Mouse (Mus musculus) hindbrain, embryonic 13.5 days (tissue): ENCODE measurements around the gene Myrfl. TPM values are rescaled to one million over a fixed set of nuclear protein-coding genes. Genes with fewer than 3 reads are reported as not detected.

Experiments
- ATAC-seq: fragments of 200-750 bp; cut with Nextera tagmentation; 2 replicates; pipeline ENCODE4 v1.8.0; 2017; ENCODE audit warnings: moderate TSS enrichment; ENCODE audit not compliant: low FRiP score
- H3K27ac ChIP-seq: fragments of 300-500 bp; sonication (generic); 2 replicates; pipeline ENCODE4 v1.5.1; 2015; ENCODE audit warnings: inconsistent platforms, mild to moderate bottlenecking, moderate library complexity
- H3K27me3 ChIP-seq: fragments of 300-500 bp; sonication (generic); 2 replicates; pipeline ENCODE4 v1.6.1; 2015; ENCODE audit warnings: mild to moderate bottlenecking, inconsistent platforms
- H3K36me3 ChIP-seq: fragments of 300-500 bp; sonication (generic); 2 replicates; pipeline ENCODE4 v1.6.1; 2015; ENCODE audit warnings: mild to moderate bottlenecking, inconsistent platforms
- H3K4me1 ChIP-seq: fragments of 300-500 bp; sonication (generic); replicated peaks from 2 replicates; pipeline ENCODE4 v1.6.1; 2015; ENCODE audit warnings: inconsistent platforms
- H3K4me2 ChIP-seq: fragments of 300-500 bp; sonication (generic); 2 replicates; pipeline ENCODE4 v1.6.1; 2015; ENCODE audit warnings: inconsistent platforms, mild to moderate bottlenecking, moderate library complexity
- H3K4me3 ChIP-seq: fragments of 300-500 bp; sonication (generic); 2 replicates; pipeline ENCODE4 v1.5.1; 2015; ENCODE audit warnings: mild to moderate bottlenecking, inconsistent platforms
- H3K9ac ChIP-seq: fragments of 300-500 bp; sonication (generic); 2 replicates; pipeline ENCODE4 v1.6.1; 2015; ENCODE audit warnings: mild to moderate bottlenecking, inconsistent platforms
- H3K9me3 ChIP-seq: fragments of 300-500 bp; sonication (generic); 2 replicates; pipeline ENCODE4 v1.6.1; 2016; ENCODE audit warnings: inconsistent platforms
- WGBS: fragments of 180-500 bp; shearing (Covaris S2); methylation state at CpG from one replicate; pipeline ENCODE4 v1.1.7; 2015; 5-methylcytosine and 5-hydroxymethylcytosine counted together
- polyA plus RNA-seq: library from polyadenylated mRNA; unstranded; fragments of >200 nt; fragmentation: Nextera tagmentation; extraction: Ambion mirVana; gene quantifications from 2 replicates; pipeline ENCODE4 v1.2.1, GENCODE M21; 2015

Myrfl gene
- polyA plus RNA-seq, 1 experiment from 2014 or later: 0.19 TPM

- ATAC-seq: no peak
- WGBS: 93% methylated on average over 19 of the region's 19 CpGs
- H3K27ac ChIP-seq: no peak overlapping the region
These were observed 27.2 kb upstream of the Myrfl start for GRCm38 (mm10) chr10:116923651-116924495.

GRCm38 (mm10) chr10:116922161-116922560 is 25.4 kb upstream of the Myrfl start:
- Histone ChIP-seq H3K27ac (no peak overlapping the region), H3K4me3 (no peak overlapping the region), H3K27me3 (no peaks in the 10 kb centered on the region), H3K36me3 (peaks cover 56% of the 10 kb centered on the region), H3K4me1 (no peaks in the 10 kb centered on the region), H3K9me3 (no peaks in the 10 kb centered on the region), H3K4me2 (no peak overlapping the region), H3K9ac (no peak overlapping the region)
- 94% methylated on average over 15 of the region's 15 CpGs for WGBS
- ATAC-seq: no peak

More at GRCm38 (mm10) chr10:116923651-116924495, 27.2 kb upstream of the Myrfl start:
- Histone ChIP-seq H3K27me3 (no peaks in the 10 kb centered on the region), H3K4me3 (no peak overlapping the region), H3K9me3 (no peaks in the 10 kb centered on the region), H3K4me1 (no peaks in the 10 kb centered on the region), H3K4me2 (no peak overlapping the region), H3K36me3 (peaks cover 57% of the 10 kb centered on the region), H3K9ac (no peak overlapping the region)

GRCm38 (mm10) chr10:116921416-116921815 is 24.7 kb upstream of the Myrfl start:
- 93% methylated on average over 15 of the region's 15 CpGs for WGBS
- ATAC-seq: no peak
- H3K9me3 ChIP-seq: no peaks in the 10 kb centered on the region

GRCm38 (mm10) chr10:116920641-116921040 is 23.9 kb upstream of the Myrfl start:
- Histone ChIP-seq H3K4me3 (no peak overlapping the region), H3K27ac (no peak overlapping the region), H3K4me1 (no peaks in the 10 kb centered on the region), H3K36me3 (peaks cover 48% of the 10 kb centered on the region), H3K27me3 (no peaks in the 10 kb centered on the region), H3K9ac (no peak overlapping the region), H3K9me3 (no peaks in the 10 kb centered on the region), H3K4me2 (no peak overlapping the region)
- WGBS: 91% methylated on average over 8 of the region's 8 CpGs
- ATAC-seq: no peak

More at GRCm38 (mm10) chr10:116921416-116921815, 24.7 kb upstream of the Myrfl start:
- H3K4me3 ChIP-seq: no peak overlapping the region
- no peak overlapping the region for H3K27ac ChIP-seq
- H3K4me2 ChIP-seq: no peak overlapping the region
- H3K36me3 ChIP-seq: peaks cover 51% of the 10 kb centered on the region
- H3K4me1 ChIP-seq: no peaks in the 10 kb centered on the region
- no peaks in the 10 kb centered on the region for H3K27me3 ChIP-seq
- H3K9ac ChIP-seq: no peak overlapping the region

- H3K4me2 ChIP-seq: no peak overlapping the region
- H3K4me3 ChIP-seq: no peak overlapping the region
- 86% methylated on average over 25 of the region's 25 CpGs for WGBS
- H3K27me3 ChIP-seq: no peaks in the 10 kb centered on the region
- H3K36me3 ChIP-seq: peaks cover 49% of the 10 kb centered on the region
- no peaks in the 10 kb centered on the region for H3K4me1 ChIP-seq
- ATAC-seq: no peak
- no peaks in the 10 kb centered on the region for H3K9me3 ChIP-seq
- no peak overlapping the region for H3K9ac ChIP-seq
- no peak overlapping the region for H3K27ac ChIP-seq
These were observed 22.9 kb upstream of the Myrfl start for GRCm38 (mm10) chr10:116919368-116920317.

- no peaks in the 10 kb centered on the region for H3K4me1 ChIP-seq
- no peaks in the 10 kb centered on the region for H3K27me3 ChIP-seq
- H3K4me2 ChIP-seq: no peak overlapping the region
- H3K36me3 ChIP-seq: peaks cover 56% of the 10 kb centered on the region
- no peak overlapping the region for H3K9ac ChIP-seq
- no peak for ATAC-seq
- WGBS: 89% methylated on average over 8 of the region's 8 CpGs
- H3K9me3 ChIP-seq: no peaks in the 10 kb centered on the region
- no peak overlapping the region for H3K4me3 ChIP-seq
- no peak overlapping the region for H3K27ac ChIP-seq
These were observed 19.9 kb upstream of the Myrfl start for GRCm38 (mm10) chr10:116916581-116916980.

GRCm38 (mm10) chr10:116915286-116915685 is 18.6 kb upstream of the Myrfl start:
- no peak overlapping the region for H3K9ac ChIP-seq
- no peak overlapping the region for H3K4me2 ChIP-seq
- 94% methylated on average over 8 of the region's 8 CpGs for WGBS
- H3K36me3 ChIP-seq: peaks cover 62% of the 10 kb centered on the region
- no peaks in the 10 kb centered on the region for H3K27me3 ChIP-seq
- H3K4me3 ChIP-seq: no peak overlapping the region
- no peaks in the 10 kb centered on the region for H3K4me1 ChIP-seq
- H3K9me3 ChIP-seq: no peaks in the 10 kb centered on the region
- no peak overlapping the region for H3K27ac ChIP-seq
- ATAC-seq: no peak

GRCm38 (mm10) chr10:116914586-116914985 is 17.9 kb upstream of the Myrfl start:
- peaks cover 69% of the 10 kb centered on the region for H3K36me3 ChIP-seq
- no peak for ATAC-seq
- WGBS: 94% methylated on average over 9 of the region's 9 CpGs
- H3K27ac ChIP-seq: no peak overlapping the region
- H3K9ac ChIP-seq: no peak overlapping the region
- no peaks in the 10 kb centered on the region for H3K27me3 ChIP-seq
- H3K4me2 ChIP-seq: no peak overlapping the region
- no peaks in the 10 kb centered on the region for H3K9me3 ChIP-seq
- H3K4me1 ChIP-seq: no peaks in the 10 kb centered on the region
- H3K4me3 ChIP-seq: no peak overlapping the region

- Histone ChIP-seq H3K9ac (no peak overlapping the region), H3K9me3 (no peaks in the 10 kb centered on the region), H3K4me2 (no peak overlapping the region), H3K27ac (no peak overlapping the region), H3K36me3 (peaks cover 72% of the 10 kb centered on the region), H3K4me1 (no peaks in the 10 kb centered on the region), H3K4me3 (no peak overlapping the region), H3K27me3 (no peaks in the 10 kb centered on the region)
- ATAC-seq: no peak
- WGBS: 93% methylated on average over 17 of the region's 17 CpGs
These were observed 17.0 kb upstream of the Myrfl start for GRCm38 (mm10) chr10:116913647-116914273.

- no peaks in the 10 kb centered on the region for H3K4me1 ChIP-seq
- no peak for ATAC-seq
- no peak overlapping the region for H3K4me2 ChIP-seq
- no peak overlapping the region for H3K4me3 ChIP-seq
- H3K27ac ChIP-seq: no peak overlapping the region
- no peaks in the 10 kb centered on the region for H3K27me3 ChIP-seq
- no peaks in the 10 kb centered on the region for H3K9me3 ChIP-seq
- no peak overlapping the region for H3K9ac ChIP-seq
- WGBS: 95% methylated on average over 9 of the region's 9 CpGs
- H3K36me3 ChIP-seq: peaks cover 73% of the 10 kb centered on the region
These were observed 16.1 kb upstream of the Myrfl start for GRCm38 (mm10) chr10:116912850-116913249.

GRCm38 (mm10) chr10:116908901-116909642 is 12.4 kb upstream of the Myrfl start:
- Histone ChIP-seq H3K9ac (no peak overlapping the region), H3K4me3 (no peak overlapping the region), H3K27ac (no peak overlapping the region), H3K27me3 (no peaks in the 10 kb centered on the region), H3K36me3 (peaks cover 88% of the 10 kb centered on the region), H3K9me3 (no peaks in the 10 kb centered on the region), H3K4me1 (no peaks in the 10 kb centered on the region), H3K4me2 (no peak overlapping the region)
- WGBS: 72% methylated on average over 15 of the region's 15 CpGs
- ATAC-seq: no peak
